Mouse (Mus musculus): ENCODE results near the gene Fbxl16. TPM values are rescaled to one million over a fixed set of nuclear protein-coding genes. Genes with fewer than 3 reads are reported as not detected.

The Fbxl16 gene
- polyA plus RNA-seq, 1 experiment from 2014 or later, result 0.33 TPM

DNA sequence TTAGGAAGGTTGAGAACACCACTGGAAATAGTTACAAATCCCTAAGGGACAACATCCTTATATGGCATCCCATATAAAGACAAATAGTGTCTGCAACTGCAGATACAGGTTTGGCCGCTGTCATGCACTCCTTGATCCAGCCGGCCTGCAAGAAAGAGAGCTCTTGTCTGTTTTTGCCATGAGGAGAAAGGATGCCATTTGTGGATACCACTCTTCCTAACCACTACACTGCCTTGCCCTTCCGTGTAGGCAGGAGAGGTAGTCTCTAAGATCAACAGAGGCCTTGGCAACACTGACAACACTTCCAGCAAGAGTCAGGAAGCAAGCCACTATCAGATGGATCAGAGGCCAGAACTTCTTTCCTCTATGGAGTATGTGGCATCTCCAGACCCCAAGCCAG lies 22.6 kb upstream of the Fbxl16 start, which contains the start of gene Ccdc78:
Ccdc78 (plus strand) TSS at position 301 of the 400 bp plus-strand sequence.
- H3K79me2 ChIP-seq (ENCODE audit: inconsistent target), result peaks cover 17% of the 10 kb centered on the region; the same call in 1 of the 2 replicates
- H3K4me3 ChIP-seq (ENCODE audit: inconsistent target), result peak within 1 kb of the TSS; percentile 68
- H3K36me3 ChIP-seq (ENCODE audit: inconsistent target), result peaks cover 29% of the 10 kb centered on the region
- peak within 1 kb of the TSS; percentile 48 for H3K27ac ChIP-seq
- 87% methylated on average over 3 of the region's 3 CpGs for WGBS (ENCODE audit: missing documents)

DNA sequence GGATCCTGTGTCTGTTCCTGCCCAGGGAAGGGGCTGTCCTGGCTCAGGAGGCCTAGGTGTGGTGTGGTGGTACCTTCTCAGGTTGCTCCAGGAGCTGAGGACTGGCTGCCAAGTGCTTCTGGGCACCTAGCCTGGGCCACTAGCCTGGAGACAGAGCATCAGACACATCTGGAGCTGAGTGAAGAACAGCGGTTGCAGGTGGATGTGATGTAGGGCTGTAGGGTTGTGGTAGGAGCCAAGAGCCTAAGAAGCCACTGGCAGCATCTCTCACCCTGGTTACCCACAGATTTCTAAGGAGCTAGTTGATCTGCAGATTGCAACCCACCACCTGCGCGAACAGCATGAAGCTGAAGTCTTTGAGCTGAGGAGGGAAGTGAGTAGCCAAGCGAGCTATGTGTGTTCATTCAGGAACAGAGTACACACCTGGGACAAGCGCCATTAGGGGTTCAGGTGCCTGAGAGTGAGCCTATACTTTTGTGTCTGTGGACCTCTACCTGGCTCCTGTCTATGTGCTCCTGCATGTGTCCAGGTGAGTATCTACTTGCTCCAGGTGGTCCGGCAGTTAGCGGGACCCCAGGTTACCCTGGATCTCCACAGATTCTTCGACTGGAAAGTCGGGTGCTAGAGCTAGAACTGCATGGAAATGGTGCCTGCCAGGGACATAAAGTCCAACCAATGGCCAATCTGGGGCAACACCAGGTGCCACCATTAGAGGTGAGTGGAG lies 21.9 kb upstream of the Fbxl16 start:
- no peak overlapping the region for H3K27ac ChIP-seq
- H3K36me3 ChIP-seq (ENCODE audit: inconsistent target), result peaks cover 23% of the 10 kb centered on the region
- peaks cover 23% of the 10 kb centered on the region; the same call in 1 of the 2 replicates for H3K79me2 ChIP-seq (ENCODE audit: inconsistent target)
- no peak overlapping the region for H3K4me3 ChIP-seq (ENCODE audit: inconsistent target)
- WGBS (ENCODE audit: missing documents), result 98% methylated on average over 9 of the region's 9 CpGs

DNA sequence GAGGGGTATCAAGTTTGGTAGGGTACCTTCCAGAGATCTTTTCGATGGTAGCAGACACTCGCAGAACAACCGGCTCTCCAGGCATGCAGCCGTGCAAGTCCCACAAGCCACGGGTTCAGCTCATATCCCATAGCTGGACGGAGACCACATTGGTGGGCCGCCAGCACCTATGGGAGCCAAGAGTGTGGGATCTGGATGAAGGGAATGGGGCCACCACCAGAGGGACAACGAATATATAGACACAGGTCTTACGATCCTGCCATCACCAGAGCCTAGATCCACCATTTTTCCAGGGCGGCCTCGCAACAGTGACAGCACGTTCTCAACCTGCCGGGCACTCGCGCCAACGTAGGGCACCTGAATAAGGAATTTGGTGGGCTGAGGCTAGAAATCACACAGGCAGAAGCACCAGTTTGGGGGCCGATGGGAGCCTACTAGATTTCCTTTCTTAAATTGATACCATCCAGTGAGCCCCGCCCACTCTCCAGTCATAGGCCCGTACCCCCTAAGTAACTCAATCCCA lies 17.5 kb upstream of the Fbxl16 start:
- peaks cover 14% of the 10 kb centered on the region; the same call in 1 of the 2 replicates for H3K36me3 ChIP-seq (ENCODE audit: inconsistent target)
- WGBS (ENCODE audit: missing documents), result 28% methylated on average over 19 of the region's 19 CpGs
- peak overlapping the region; percentile 78 for H3K27ac ChIP-seq
- peak overlapping the region; percentile 91 for H3K4me3 ChIP-seq (ENCODE audit: inconsistent target)
- peaks cover 15% of the 10 kb centered on the region; the same call in 1 of the 2 replicates for H3K79me2 ChIP-seq (ENCODE audit: inconsistent target)

- peak overlapping the region; percentile 91 for H3K4me3 ChIP-seq (ENCODE audit: inconsistent target)
- H3K27ac ChIP-seq, result peak overlapping the region; percentile 78
- 1% methylated on average over 42 of the region's 45 CpGs for WGBS (ENCODE audit: missing documents)
- peaks cover 14% of the 10 kb centered on the region; the same call in 1 of the 2 replicates for H3K36me3 ChIP-seq (ENCODE audit: inconsistent target)
- H3K79me2 ChIP-seq (ENCODE audit: inconsistent target), result peaks cover 15% of the 10 kb centered on the region; the same call in 1 of the 2 replicates
Observed at GRCm38 (mm10) chr17:25791843-25792527, 16.9 kb upstream of the Fbxl16 start.

DNA sequence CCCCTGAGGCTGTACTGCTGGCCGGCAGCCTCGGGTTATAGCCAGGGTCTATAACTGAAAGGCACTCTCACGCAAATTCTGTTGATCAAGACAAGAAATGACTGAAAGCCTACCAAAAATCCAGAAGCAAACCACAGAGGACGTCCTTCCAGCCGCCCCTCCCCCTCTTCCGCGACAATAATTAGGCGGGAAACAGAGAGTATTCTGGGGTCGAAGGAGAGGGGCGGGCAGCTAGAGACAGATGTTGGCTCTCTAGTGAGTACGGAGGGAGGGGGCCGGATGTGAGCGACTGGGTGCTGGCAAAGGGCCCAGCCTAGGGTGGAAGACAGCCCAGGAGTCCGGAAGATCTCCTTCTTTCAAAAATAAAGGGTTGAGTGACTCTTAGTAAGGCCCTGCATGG lies 16.3 kb upstream of the Fbxl16 start, which contains the start of gene Fam173a:
Fam173a (minus strand) TSS at position 287 of the 400 bp plus-strand sequence.
- Histone ChIP-seq H3K27ac (peak within 1 kb of the TSS; percentile 78), H3K4me3 (ENCODE audit: inconsistent target) (peak within 1 kb of the TSS; percentile 91), H3K36me3 (ENCODE audit: inconsistent target) (peaks cover 14% of the 10 kb centered on the region; the same call in 1 of the 2 replicates), H3K79me2 (ENCODE audit: inconsistent target) (peaks cover 15% of the 10 kb centered on the region; the same call in 1 of the 2 replicates)
- 0% methylated on average over 14 of the region's 14 CpGs for WGBS (ENCODE audit: missing documents)

DNA sequence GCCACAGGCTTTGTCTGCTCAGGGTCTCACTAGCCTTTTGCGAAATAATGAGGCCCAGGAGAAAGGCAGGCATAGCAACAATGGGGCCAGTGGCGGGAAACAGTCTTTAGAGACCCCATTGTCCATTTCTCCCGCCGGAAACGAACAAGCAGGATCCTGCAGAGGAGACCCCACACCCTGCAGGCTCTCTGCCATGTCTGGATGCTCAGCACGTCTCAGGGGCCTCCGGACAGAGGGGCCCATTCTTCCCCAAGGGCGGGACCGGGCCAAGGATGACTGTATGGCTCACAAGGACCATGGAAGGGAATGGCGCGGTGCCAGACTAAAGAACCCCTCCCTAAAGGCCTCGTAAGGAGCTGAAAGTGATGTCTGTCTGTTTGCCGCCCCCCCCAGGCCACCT lies 14.7 kb upstream of the Fbxl16 start:
- 96% methylated on average over 13 of the region's 13 CpGs for WGBS (ENCODE audit: missing documents)
- Histone ChIP-seq H3K4me3 (ENCODE audit: inconsistent target) (no peak overlapping the region), H3K79me2 (ENCODE audit: inconsistent target) (peaks cover 15% of the 10 kb centered on the region; the same call in 1 of the 2 replicates), H3K36me3 (ENCODE audit: inconsistent target) (peaks cover 7% of the 10 kb centered on the region; the same call in 1 of the 2 replicates), H3K27ac (no peak overlapping the region)

GRCm38 (mm10) chr17:25794998-25795397 lies 13.9 kb upstream of the Fbxl16 start:
- WGBS (ENCODE audit: missing documents), result 97% methylated on average over 14 of the region's 17 CpGs
- Histone ChIP-seq H3K27ac (no peak overlapping the region), H3K79me2 (ENCODE audit: inconsistent target) (peaks cover 15% of the 10 kb centered on the region; the same call in 1 of the 2 replicates), H3K4me3 (ENCODE audit: inconsistent target) (no peak overlapping the region), H3K36me3 (ENCODE audit: inconsistent target) (no peaks in the 10 kb centered on the region)

DNA sequence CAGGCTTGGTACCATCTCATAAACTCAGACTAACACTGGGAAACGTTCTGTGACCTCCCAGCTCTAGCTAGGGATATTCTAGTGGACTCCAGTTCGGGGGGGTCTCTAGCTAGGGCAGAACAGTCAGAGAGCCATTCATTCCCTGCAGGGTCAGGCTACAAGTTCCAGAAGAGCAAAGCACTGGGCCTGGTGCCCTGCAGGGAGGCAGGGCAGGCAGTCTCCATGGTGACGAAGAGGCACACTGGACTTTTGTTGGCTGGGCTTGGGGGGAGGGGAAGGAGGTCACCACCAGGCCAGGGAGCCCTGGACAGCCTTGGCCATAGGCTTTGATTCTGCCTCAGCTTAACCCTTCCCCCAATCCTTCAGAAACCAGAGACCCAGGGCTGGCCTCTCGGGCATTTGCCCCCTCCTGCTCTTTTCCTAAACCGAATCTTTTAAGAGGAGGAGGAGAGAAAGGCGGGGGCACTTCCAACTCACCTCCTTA lies 13.2 kb upstream of the Fbxl16 start, which contains the start of gene AC134908.4:
AC134908.4 (minus strand) TSS at position 51 of the 484 bp plus-strand sequence.
- 77% methylated on average over 6 of the region's 6 CpGs for WGBS (ENCODE audit: missing documents)
- no peaks in the 10 kb centered on the region for H3K36me3 ChIP-seq (ENCODE audit: inconsistent target)
- no peak within 1 kb of the TSS for H3K27ac ChIP-seq

GRCm38 (mm10) chr17:25796211-25796771 lies 12.6 kb upstream of the Fbxl16 start:
- WGBS (ENCODE audit: missing documents), result 1% methylated on average over 37 of the region's 37 CpGs
- Histone ChIP-seq H3K79me2 (ENCODE audit: inconsistent target) (peaks cover 7% of the 10 kb centered on the region; the same call in 1 of the 2 replicates), H3K27ac (no peak overlapping the region), H3K36me3 (ENCODE audit: inconsistent target) (no peaks in the 10 kb centered on the region), H3K4me3 (ENCODE audit: inconsistent target) (peak overlapping the region; percentile 53)

More for the DNA sequence above, 13.2 kb upstream of the Fbxl16 start, which contains the start of gene AC134908.4:
- Histone ChIP-seq H3K79me2 (ENCODE audit: inconsistent target) (peaks cover 13% of the 10 kb centered on the region; the same call in 1 of the 2 replicates), H3K4me3 (ENCODE audit: inconsistent target) (peak within 1 kb of the TSS; percentile 53)

GRCm38 (mm10) chr17:25796951-25797369 lies 11.9 kb upstream of the Fbxl16 start, which contains the start of gene Metrn:
Gene Metrn, minus strand, starts transcription at chr17:25797136.
- H3K36me3 ChIP-seq (ENCODE audit: inconsistent target), result no peaks in the 10 kb centered on the region
- H3K4me3 ChIP-seq (ENCODE audit: inconsistent target), result peak within 1 kb of the TSS; percentile 53
- H3K27ac ChIP-seq, result no peak within 1 kb of the TSS
- under 1% methylated on average over 35 of the region's 35 CpGs for WGBS (ENCODE audit: missing documents)
- H3K79me2 ChIP-seq (ENCODE audit: inconsistent target), result no peaks in the 10 kb centered on the region; the same call in 1 of the 2 replicates

GRCm38 (mm10) chr17:25801029-25801428 lies 7.9 kb upstream of the Fbxl16 start:
- no peak overlapping the region for H3K27ac ChIP-seq
- WGBS (ENCODE audit: missing documents), result 8% methylated on average over 6 of the region's 6 CpGs
- no peak overlapping the region for H3K4me3 ChIP-seq (ENCODE audit: inconsistent target)
- no peaks in the 10 kb centered on the region for H3K79me2 ChIP-seq (ENCODE audit: inconsistent target)
- H3K36me3 ChIP-seq (ENCODE audit: inconsistent target), result no peaks in the 10 kb centered on the region

- no peak overlapping the region for H3K4me3 ChIP-seq (ENCODE audit: inconsistent target)
- no peaks in the 10 kb centered on the region for H3K79me2 ChIP-seq (ENCODE audit: inconsistent target)
- H3K36me3 ChIP-seq (ENCODE audit: inconsistent target), result no peaks in the 10 kb centered on the region
- WGBS (ENCODE audit: missing documents), result 15% methylated on average over 10 of the region's 10 CpGs
- H3K27ac ChIP-seq, result no peak overlapping the region
Observed at GRCm38 (mm10) chr17:25802825-25803517, 5.9 kb upstream of the Fbxl16 start.

- Histone ChIP-seq H3K36me3 (ENCODE audit: inconsistent target) (no peaks in the 10 kb centered on the region), H3K4me3 (ENCODE audit: inconsistent target) (no peak overlapping the region), H3K79me2 (ENCODE audit: inconsistent target) (no peaks in the 10 kb centered on the region), H3K27ac (no peak overlapping the region)
- WGBS (ENCODE audit: missing documents), result 79% methylated on average over 2 of the region's 4 CpGs
Observed at GRCm38 (mm10) chr17:25806507-25806906, 2.4 kb upstream of the Fbxl16 start.
